Comparison of ENCODE assay signal across 8 mouse cellular contexts in the genomic region with DNA sequence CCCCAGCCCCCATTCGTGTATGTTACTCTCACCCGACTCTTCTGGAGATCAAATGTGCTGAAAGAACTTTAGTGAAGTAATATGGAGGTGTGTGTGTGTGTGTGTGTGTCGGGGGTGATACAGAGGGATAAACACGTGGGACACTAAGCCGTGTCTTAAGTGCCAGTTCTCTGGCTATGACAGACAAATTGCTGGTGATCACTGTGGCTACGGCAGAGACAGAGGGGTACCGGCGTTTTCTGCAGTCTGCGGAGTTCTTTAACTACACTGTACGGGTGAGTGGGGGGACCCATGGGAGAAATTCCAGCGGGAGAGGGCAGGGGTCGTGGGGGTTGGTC. TPM values are rescaled to one million over a fixed set of nuclear protein-coding genes. Genes with fewer than 3 reads are reported as not detected.
DNase-seq lines count a peak whose midpoint lies in the region; ATAC-seq and TF ChIP-seq lines count a peak whose summit lies in the region.

TSS of gene Znhit1 (minus strand) at position 88 of the 338 bp plus-strand sequence.

- WGBS in limb, embryonic 13.5 days: 3% methylated on average over 12 of the region's 12 CpGs

- TF ChIP-seq CTCF in ES-Bruce4 (IDR thresholded peaks at IDR 0.05; ENCODE audit: low read depth, low read length): no peak

- no peak for TF ChIP-seq EP300 in ES-Bruce4 (IDR thresholded peaks at IDR 0.05; ENCODE audit: insufficient read depth, low read depth, low read length)

- H3K9ac ChIP-seq in ES-Bruce4 (ENCODE audit: low read depth, poor library complexity, severe bottlenecking): peak within 1 kb of the TSS; percentile 93
- peak within 1 kb of the TSS; percentile 95 for H3K9ac ChIP-seq in limb, embryonic 13.5 days

- H3K4me2 ChIP-seq in limb, embryonic 13.5 days (replicated peaks): peak within 1 kb of the TSS; percentile 88

- H3K9me3 ChIP-seq in ES-Bruce4 (replicated peaks; ENCODE audit: control insufficient read depth, insufficient read depth, low read length, poor library complexity, severe bottlenecking): no peaks in the 10 kb centered on the region
- H3K9me3 ChIP-seq in erythroblast, embryonic 14.5 days (ENCODE audit: control insufficient read depth, low read length): no peaks in the 10 kb centered on the region
- no peaks in the 10 kb centered on the region for H3K9me3 ChIP-seq in limb, embryonic 13.5 days

- no peaks in the 10 kb centered on the region for H3K27me3 ChIP-seq in ES-Bruce4 (ENCODE audit: control insufficient read depth, insufficient read depth, low read length, poor library complexity, severe bottlenecking)
- no peaks in the 10 kb centered on the region for H3K27me3 ChIP-seq in erythroblast, embryonic 14.5 days (ENCODE audit: control insufficient read depth)
- H3K27me3 ChIP-seq in limb, embryonic 13.5 days: no peaks in the 10 kb centered on the region

- H3K36me3 ChIP-seq in ES-Bruce4 (ENCODE audit: control insufficient read depth, insufficient read depth, low read length, poor library complexity, severe bottlenecking): peaks cover 6% of the 10 kb centered on the region; the same call in 1 of the 2 replicates
- peaks cover 59% of the 10 kb centered on the region for H3K36me3 ChIP-seq in erythroblast, embryonic 14.5 days (ENCODE audit: control insufficient read depth)
- H3K36me3 ChIP-seq in limb, embryonic 13.5 days: peaks cover 59% of the 10 kb centered on the region

- peak within 1 kb of the TSS; percentile 85 for H3K4me3 ChIP-seq in ES-Bruce4 (ENCODE audit: low read depth, low read length)
- H3K4me3 ChIP-seq in erythroblast, embryonic 14.5 days (replicated peaks): peak within 1 kb of the TSS; percentile 72
- H3K4me3 ChIP-seq in limb, embryonic 13.5 days: peak within 1 kb of the TSS; percentile 84

- intact Hi-C loops in heart, postnatal 25 days (cut with DNase I): loop anchor here (2.0 to 5.0 kb wide), 2 partner anchors 25 to 789 kb away; partner anchors contain the start of gene Ppp1r35

- peak; percentile 32 for DNase-seq in embryo, embryonic 11 days
- DNase-seq in embryo, embryonic 10 days (ENCODE audit: low spot score): no peak
- no peak for DNase-seq in heart, postnatal 25 days (ENCODE audit: low spot score)
- DNase-seq in right cerebral cortex, adult 18-20 months: no peak

- TF ChIP-seq POLR2A in ES-Bruce4 (IDR thresholded peaks at IDR 0.05; ENCODE audit: insufficient read depth, low read length): no peak

- H3K27ac ChIP-seq in ES-Bruce4 (ENCODE audit: insufficient read depth, low read length): peak within 1 kb of the TSS; percentile 66
- H3K27ac ChIP-seq in limb, embryonic 13.5 days: peak within 1 kb of the TSS; percentile 97

- no peak for ATAC-seq in limb, embryonic 13.5 days (ENCODE audit: low FRiP score, low read depth)
- ATAC-seq in neutrophil, adult 5-6 weeks (ENCODE audit: extremely low read depth, insufficient number of reproducible peaks, low FRiP score, poor library complexity, severe bottlenecking): no peak

- peaks cover 3% of the 10 kb centered on the region for H3K4me1 ChIP-seq in ES-Bruce4 (ENCODE audit: control insufficient read depth, insufficient read depth, low read length)
- peaks cover 42% of the 10 kb centered on the region for H3K4me1 ChIP-seq in erythroblast, embryonic 14.5 days (ENCODE audit: control insufficient read depth)
- H3K4me1 ChIP-seq in limb, embryonic 13.5 days: peaks cover 21% of the 10 kb centered on the region

RNA-seq across cellular contexts. Expression of gene Znhit1, which starts in this region (rescaled TPM):
- 26.6 and 27.0 TPM in 2 replicates for polyA plus RNA-seq in ES-Bruce4 (2011; ENCODE audit: insufficient read depth, insufficient read length, low read depth, missing spikeins)
- 55.9 and 77.3 TPM in 2 replicates for polyA plus RNA-seq in erythroblast, embryonic 14.5 days (2012)
- 10 to 100 TPM; 57.2 to 67.0 TPM for total RNA-seq in heart, postnatal 25 days (2021)
- polyA plus RNA-seq in limb, embryonic 13.5 days (2015; fragmentation: Nextera tagmentation; extraction: Ambion mirVana): 111 and 120 TPM in 2 replicates
- total RNA-seq in neutrophil, adult 5-6 weeks (2017): 30.1 and 31.9 TPM in 2 replicates
